Mouse (Mus musculus): ENCODE data around the gene Hspb6. TPM values are rescaled to one million over a fixed set of nuclear protein-coding genes. Genes with fewer than 3 reads are reported as not detected.

Gene Hspb6
- total and polyA plus RNA-seq, 3 experiments = 0.79 to 6.0 (median 2.3) TPM

DNA sequence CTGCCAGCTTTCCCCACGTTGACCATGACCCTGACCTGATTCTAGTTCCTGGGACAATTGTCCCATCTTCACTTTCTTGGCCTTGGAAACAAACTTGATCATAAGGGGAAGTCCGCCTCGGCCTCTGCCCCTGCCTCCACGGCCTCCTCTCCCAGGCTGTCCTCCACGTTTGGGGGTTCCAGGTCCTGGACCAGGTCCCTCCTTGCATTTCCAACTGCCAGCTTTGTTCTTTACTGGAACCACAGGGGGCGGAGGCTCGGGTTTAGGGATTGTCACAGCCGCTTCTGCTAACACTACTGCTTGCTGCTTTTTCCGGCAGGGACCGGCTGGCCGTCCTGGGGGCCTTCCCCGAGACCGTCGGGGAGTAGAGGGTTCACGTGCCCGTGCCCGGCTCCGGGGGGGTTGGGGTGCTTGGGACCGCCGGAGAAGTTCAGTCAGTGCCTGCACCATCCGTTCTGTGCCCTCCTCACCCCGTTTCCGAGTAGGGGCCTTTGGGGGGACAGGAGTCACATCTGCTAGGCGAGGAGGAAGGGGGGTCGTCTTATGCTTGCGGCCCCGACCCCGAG lies 34.6 kb downstream of the Hspb6 start:
- Histone ChIP-seq H3K4me1 (ENCODE audit: control insufficient read depth in 1 of 2, insufficient read depth in 2 of 2) (peaks cover 3 to 21% of the 10 kb centered on the region in 2 experiments; a peak in 3 of 4 replicates), H3K36me3 (replicated peaks in 1 of 2; ENCODE audit: control insufficient read depth in 1 of 2, insufficient read depth in 1 of 2, low read length in 1 of 2) (peaks cover 55 to 71% of the 10 kb centered on the region in 2 experiments), H3K9ac (ENCODE audit: insufficient read depth, low read depth) (no peak overlapping the region), H3K79me2 (replicated peaks; ENCODE audit: control insufficient read depth, extremely low read depth, insufficient read depth, poor library complexity, severe bottlenecking) (peaks cover 45% of the 10 kb centered on the region), H3K27me3 (replicated peaks) (no peaks in the 10 kb centered on the region), H3K4me3 (replicated peaks in 1 of 3; ENCODE audit: low read depth in 2 of 3, low read length in 2 of 3, poor library complexity in 1 of 3) (no peak overlapping the region), H3K27ac (ENCODE audit: insufficient read depth, low read depth) (no peak overlapping the region), H3K4me2 (ENCODE audit: insufficient read depth, low read depth, poor library complexity, severe bottlenecking) (peak overlapping the region; percentile 72; the same call in 1 of the 2 replicates), H3K9me3 (replicated peaks; ENCODE audit: low read length) (no peaks in the 10 kb centered on the region)
- TF ChIP-seq POLR2A (IDR thresholded peaks at IDR 0.05; ENCODE audit: low read depth, low read length) (no peak), RCOR1 (conservative IDR thresholded peaks at IDR 0.05; ENCODE audit: low read depth, low read length) (no peak), ZC3H11A (IDR thresholded peaks at IDR 0.05; ENCODE audit: low read depth, low read length) (no peak), MEF2A (IDR thresholded peaks at IDR 0.05; ENCODE audit: borderline replicate concordance, low read depth, low read length) (no peak), MYC (IDR thresholded peaks at IDR 0.05; ENCODE audit: low read depth, low read length) (no peak), CHD2 (IDR thresholded peaks at IDR 0.05; ENCODE audit: low read length) (no peak), TCF12 (IDR thresholded peaks at IDR 0.05; ENCODE audit: low read depth, low read length) (no peak), USF2 (conservative IDR thresholded peaks at IDR 0.05; ENCODE audit: low read depth, low read length) (no peak), SMC3 (IDR thresholded peaks at IDR 0.05; ENCODE audit: low read depth, low read length) (no peak), TBP (conservative IDR thresholded peaks at IDR 0.05; ENCODE audit: low read depth, low read length) (no peak), SIN3A (IDR thresholded peaks at IDR 0.05; ENCODE audit: low read length) (no peak), EP300 (IDR thresholded peaks at IDR 0.05; ENCODE audit: low read length) (no peak), HCFC1 (IDR thresholded peaks at IDR 0.05; ENCODE audit: low read depth, low read length) (no peak)
- in situ Hi-C loops (cut with MboI; ENCODE audit: low pct_ligation_motif_present, low pct_unique_long_range_greater_than_20kb, low sequenced_read_pairs) = no loop called here
- DNase-seq (ENCODE audit: extremely low read depth) = no peak
- dilution Hi-C loops (cut with MboI; ENCODE audit: extremely low pct_ligation_motif_present, extremely low pct_unique_long_range_greater_than_20kb, low sequenced_read_pairs) = no loop called here

DNA sequence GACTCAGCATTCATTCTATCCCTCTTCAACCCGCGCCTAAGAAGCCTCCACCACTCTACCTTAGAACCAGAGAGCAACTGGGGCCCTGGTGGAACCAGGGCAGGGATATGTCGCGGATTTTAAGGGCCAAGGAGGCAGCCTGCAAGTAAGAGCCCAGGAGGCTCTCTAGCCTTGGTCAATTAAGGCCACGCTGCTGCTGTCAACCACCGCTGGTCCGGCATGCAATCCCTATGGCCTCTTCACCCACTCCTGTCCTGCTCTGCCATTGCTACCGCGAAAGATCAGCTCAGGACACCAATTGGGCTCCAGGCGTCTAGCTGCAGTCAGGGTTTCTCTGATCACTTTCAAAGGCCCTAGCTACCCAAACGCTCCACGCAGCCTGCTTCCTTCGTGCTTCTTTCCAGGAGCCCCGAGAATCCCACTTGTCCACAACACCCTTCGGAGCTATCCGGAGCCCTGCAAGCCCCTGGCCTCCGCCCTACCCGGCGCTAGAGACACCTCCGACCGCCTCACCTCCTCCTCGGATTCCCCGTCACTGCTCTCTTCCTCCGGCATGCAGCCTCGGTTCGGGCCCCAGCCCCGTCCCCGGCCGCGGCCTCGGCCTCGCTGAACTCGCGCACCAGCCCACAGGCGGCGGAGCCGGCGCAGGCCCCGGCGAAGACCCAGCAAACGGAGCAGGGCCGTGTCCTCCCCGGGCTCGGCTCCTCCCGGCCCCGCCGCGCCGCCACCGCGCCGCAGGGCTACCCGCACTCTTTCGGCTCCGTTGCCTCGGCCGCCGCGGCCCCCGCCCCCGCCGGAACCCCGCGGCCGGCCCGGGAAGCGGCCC lies 36.1 kb downstream of the Hspb6 start:
- H3K36me3 ChIP-seq (replicated peaks in 1 of 2; ENCODE audit: control insufficient read depth in 1 of 2, insufficient read depth in 1 of 2, low read length in 1 of 2) = peaks cover 40 to 56% of the 10 kb centered on the region in 2 experiments
- dilution Hi-C loops (cut with MboI; ENCODE audit: extremely low pct_ligation_motif_present, extremely low pct_unique_long_range_greater_than_20kb, low sequenced_read_pairs) (no loop called here), in situ Hi-C loops (cut with MboI; ENCODE audit: low pct_ligation_motif_present, low pct_unique_long_range_greater_than_20kb, low sequenced_read_pairs) (no loop called here)
- H3K79me2 ChIP-seq (replicated peaks; ENCODE audit: control insufficient read depth, extremely low read depth, insufficient read depth, poor library complexity, severe bottlenecking) = peaks cover 58% of the 10 kb centered on the region
- no peak for TF ChIP-seq ZKSCAN1 (IDR thresholded peaks at IDR 0.05; ENCODE audit: borderline replicate concordance, low read depth, low read length)
- TF ChIP-seq MYC (IDR thresholded peaks at IDR 0.05; ENCODE audit: low read depth, low read length) = no peak
- TF ChIP-seq CHD2 (IDR thresholded peaks at IDR 0.05; ENCODE audit: low read length) = no peak
- TF ChIP-seq GABPA (IDR thresholded peaks at IDR 0.05; ENCODE audit: insufficient replicate concordance, low read depth, low read length) = no peak
- TF ChIP-seq ZMIZ1 (IDR thresholded peaks at IDR 0.05; ENCODE audit: low read depth, low read length) = no peak
- no peak for TF ChIP-seq ELF1 (IDR thresholded peaks at IDR 0.05; ENCODE audit: low read depth, low read length)
- no peak for TF ChIP-seq USF2 (conservative IDR thresholded peaks at IDR 0.05; ENCODE audit: low read depth, low read length)
- TF ChIP-seq ETS1 (conservative IDR thresholded peaks at IDR 0.05; ENCODE audit: low read depth, low read length) = no peak
- no peak for TF ChIP-seq KAT2A (IDR thresholded peaks at IDR 0.05; ENCODE audit: insufficient replicate concordance, low read length)
- TF ChIP-seq MEF2A (IDR thresholded peaks at IDR 0.05; ENCODE audit: borderline replicate concordance, low read depth, low read length) = no peak
- no peak for TF ChIP-seq IRF4 (IDR thresholded peaks at IDR 0.05; ENCODE audit: low read depth, low read length)
- TF ChIP-seq POLR2AphosphoS2 (IDR thresholded peaks at IDR 0.05; ENCODE audit: low read depth, low read length) = no peak
- TF ChIP-seq JUND (conservative IDR thresholded peaks at IDR 0.05; ENCODE audit: low read depth, low read length) = no peak
- TF ChIP-seq BHLHE40 (IDR thresholded peaks at IDR 0.05; ENCODE audit: low read depth, low read length) = no peak
- no peak for TF ChIP-seq E2F4 (IDR thresholded peaks at IDR 0.05; ENCODE audit: insufficient replicate concordance, low read depth, low read length)
- no peak for TF ChIP-seq NELFE (IDR thresholded peaks at IDR 0.05; ENCODE audit: low read depth, low read length)
- no peak for TF ChIP-seq ZC3H11A (IDR thresholded peaks at IDR 0.05; ENCODE audit: low read depth, low read length)
- TF ChIP-seq CTCF (conservative IDR thresholded peaks at IDR 0.05 in 1 of 2, IDR thresholded peaks at IDR 0.05 in 1 of 2; ENCODE audit: low read depth in 2 of 2, low read length in 2 of 2) = no peak
- no peak for TF ChIP-seq TCF12 (IDR thresholded peaks at IDR 0.05; ENCODE audit: low read depth, low read length)
- TF ChIP-seq EP300 (IDR thresholded peaks at IDR 0.05; ENCODE audit: low read length) = no peak
- H3K4me1 ChIP-seq (ENCODE audit: control insufficient read depth in 1 of 2, insufficient read depth in 2 of 2) = peaks cover 4 to 24% of the 10 kb centered on the region in 2 experiments; a peak in 3 of 4 replicates
- DNase-seq (ENCODE audit: extremely low read depth) = no peak
- H3K27ac ChIP-seq (ENCODE audit: insufficient read depth, low read depth) = peak overlapping the region; percentile 64
- H3K4me3 ChIP-seq (replicated peaks in 1 of 3; ENCODE audit: low read depth in 2 of 3, low read length in 2 of 3, poor library complexity in 1 of 3) = peak overlapping the region; percentile 93 to 94 (median 94)
- H3K9ac ChIP-seq (ENCODE audit: insufficient read depth, low read depth) = peak overlapping the region; percentile 92
- no peaks in the 10 kb centered on the region for H3K27me3 ChIP-seq (replicated peaks)
- peak overlapping the region; percentile 72; the same call in 1 of the 2 replicates for H3K4me2 ChIP-seq (ENCODE audit: insufficient read depth, low read depth, poor library complexity, severe bottlenecking)
- H3K9me3 ChIP-seq (replicated peaks; ENCODE audit: low read length) = no peaks in the 10 kb centered on the region

Measured in CH12.LX (cell line).